7 mouse cellular contexts compared by ENCODE assay signal in genomic region chr1:185969231-185969630, GRCm38 (mm10).
DNase-seq lines count a peak whose midpoint lies in the region; ATAC-seq and TF ChIP-seq lines count a peak whose summit lies in the region.

No protein-coding gene starts in this region.

- TF ChIP-seq CTCF in thymus, adult 2 months (IDR thresholded peaks at IDR 0.05; ENCODE audit: borderline replicate concordance, control insufficient read depth, extremely low read depth, insufficient read depth, low read length, poor library complexity), result no peak
- no peak for TF ChIP-seq CTCF in layer of hippocampus, adult 2 months (conservative IDR thresholded peaks at IDR 0.05)

- H3K4me2 ChIP-seq in limb, embryonic 15.5 days, result no peak overlapping the region

- H3K4me1 ChIP-seq in limb, embryonic 15.5 days, result peaks cover 18% of the 10 kb centered on the region
- H3K4me1 ChIP-seq in thymus, adult 2 months (replicated peaks; ENCODE audit: control insufficient read depth, insufficient read depth, low read length), result no peaks in the 10 kb centered on the region

- intact Hi-C loops in heart, postnatal 10 days (cut with DNase I), result no loop called here

- 0 out of 2 replicates have a peak overlapping the region, but pooled peaks have one; percentile 22 for H3K27ac ChIP-seq in limb, embryonic 15.5 days
- no peak overlapping the region for H3K27ac ChIP-seq in thymus, adult 2 months (ENCODE audit: control insufficient read depth, insufficient read depth, low read length)
- no peak overlapping the region for H3K27ac ChIP-seq in layer of hippocampus, adult 2 months

- ATAC-seq in limb, embryonic 15.5 days (ENCODE audit: insufficient number of reproducible peaks, low FRiP score, low TSS enrichment, low read depth), result no peak

- no peaks in the 10 kb centered on the region for H3K27me3 ChIP-seq in limb, embryonic 15.5 days
- H3K27me3 ChIP-seq in thymus, adult 2 months (ENCODE audit: control insufficient read depth, insufficient read depth, low read length), result no peaks in the 10 kb centered on the region

- H3K4me3 ChIP-seq in limb, embryonic 15.5 days, result no peak overlapping the region
- no peak overlapping the region for H3K4me3 ChIP-seq in thymus, adult 2 months (ENCODE audit: control insufficient read depth, insufficient read depth, low read length)
- no peak overlapping the region for H3K4me3 ChIP-seq in layer of hippocampus, adult 2 months

- DNase-seq in MN1 (ENCODE audit: low spot score), result peak; percentile 55
- peak; percentile 49 for DNase-seq in NIH3T3 (ENCODE audit: low read depth)
- DNase-seq in heart, postnatal 10 days, result peak; percentile 19 to 20
- DNase-seq in thymus, adult 2 months, result no peak
- DNase-seq in layer of hippocampus, adult 2 months (ENCODE audit: low spot score in 2 of 2), result no peak
- DNase-seq in B cell, adult 2 months, result no peak

- 23% methylated on average over 2 of the region's 2 CpGs for WGBS in limb, embryonic 15.5 days
- WGBS in thymus, adult 2 months, result 79% methylated on average over 2 of the region's 2 CpGs

- no peaks in the 10 kb centered on the region for H3K36me3 ChIP-seq in limb, embryonic 15.5 days
- no peaks in the 10 kb centered on the region for H3K36me3 ChIP-seq in thymus, adult 2 months (ENCODE audit: control insufficient read depth, insufficient read depth, low read length)

- H3K9me3 ChIP-seq in limb, embryonic 15.5 days, result no peaks in the 10 kb centered on the region

- no peak for TF ChIP-seq POLR2A in thymus, adult 2 months (IDR thresholded peaks at IDR 0.05; ENCODE audit: control insufficient read depth, extremely low read depth, insufficient read depth, low read length, poor library complexity)

- no peak overlapping the region for H3K9ac ChIP-seq in limb, embryonic 15.5 days

Comparison
In these comparisons a context has a peak if more than half of its experiments do, and no peak if none do; other contexts are left out.
1. DNase-seq: peak in MN1 (single experiment), NIH3T3 (single experiment) and heart, postnatal 10 days (2 of 2); none in thymus, adult 2 months (single experiment), layer of hippocampus, adult 2 months (0 of 2) and B cell, adult 2 months (0 of 2).